Mouse (Mus musculus) forebrain, postnatal 0 days (tissue): ENCODE measurements around the gene Ppp1r16b. TPM values are rescaled to one million over a fixed set of nuclear protein-coding genes. Genes with fewer than 3 reads are reported as not detected.

Source experiments
- ATAC-seq: fragments of 200-750 bp; cut with Nextera tagmentation; 2 replicates; pipeline ENCODE4 v1.8.0; 2017; ENCODE audit warnings: mild to moderate bottlenecking, moderate library complexity
- DNase-seq: peaks from one replicate; pipeline ENCODE4 v3.0.0-alpha.2; 2015
- H3K27ac ChIP-seq: fragments of 300-500 bp; sonication (generic); 2 replicates; pipeline ENCODE4 v1.5.1; 2014; ENCODE audit warnings: low read depth, mild to moderate bottlenecking, antibody characterized with exemption, low read length, moderate library complexity, mixed read lengths
- H3K27me3 ChIP-seq: fragments of 300-500 bp; sonication (generic); 2 replicates; pipeline ENCODE4 v1.6.1; 2014; ENCODE audit warnings: mild to moderate bottlenecking, low read length, mixed read lengths; ENCODE audit not compliant: insufficient read depth
- H3K36me3 ChIP-seq: fragments of 300-500 bp; sonication (generic); 2 replicates; pipeline ENCODE4 v1.6.1; 2014; ENCODE audit warnings: mild to moderate bottlenecking, moderate library complexity; ENCODE audit not compliant: insufficient read depth
- H3K4me1 ChIP-seq: fragments of 300-500 bp; sonication (generic); 2 replicates; pipeline ENCODE4 v1.6.1; 2014; ENCODE audit warnings: antibody characterized with exemption; ENCODE audit not compliant: insufficient read depth
- H3K4me2 ChIP-seq: fragments of 300-500 bp; sonication (generic); 2 replicates; pipeline ENCODE4 v1.6.1; 2014; ENCODE audit warnings: low read depth, mild to moderate bottlenecking, moderate library complexity
- H3K4me3 ChIP-seq: fragments of 300-500 bp; sonication (generic); 2 replicates; pipeline ENCODE4 v1.5.1; 2014; ENCODE audit warnings: low read depth, low read length, mixed read lengths
- H3K9ac ChIP-seq: fragments of 300-500 bp; sonication (generic); 2 replicates; pipeline ENCODE4 v1.6.1; 2014; ENCODE audit warnings: mild to moderate bottlenecking
- H3K9me3 ChIP-seq: fragments of 300-500 bp; sonication (generic); 2 replicates; pipeline ENCODE4 v1.6.1; 2016; ENCODE audit warnings: low read length
- CTCF ChIP-seq: sonication (generic); IDR thresholded peaks from 2 replicates; pipeline ENCODE4 v1.5.1; 2016; ENCODE audit warnings: antibody characterized with exemption, control low read depth, low read depth
- WGBS: fragments of 180-500 bp; shearing (Covaris S2); extraction: QIAGEN DNeasy Blood & Tissue Kit; methylation state at CpG from one replicate; pipeline ENCODE4 v1.1.7; 2014; 5-methylcytosine and 5-hydroxymethylcytosine counted together
- polyA plus RNA-seq: library from polyadenylated mRNA; unstranded; fragments of >200 nt; fragmentation: Nextera tagmentation; extraction: Ambion mirVana; gene quantifications from 2 replicates; pipeline ENCODE4 v1.2.1, GENCODE M21; 2015
- total RNA-seq: library from RNA; depleted of rRNA; stranded (reverse); fragments of >200 nt; gene quantifications from 2 replicates; pipeline ENCODE4 v1.2.3, GENCODE M21; 2014

Ppp1r16b gene
- total and polyA plus RNA-seq, 2 experiments from 2014 or later, result 25.2 to 28.4 TPM

DNA sequence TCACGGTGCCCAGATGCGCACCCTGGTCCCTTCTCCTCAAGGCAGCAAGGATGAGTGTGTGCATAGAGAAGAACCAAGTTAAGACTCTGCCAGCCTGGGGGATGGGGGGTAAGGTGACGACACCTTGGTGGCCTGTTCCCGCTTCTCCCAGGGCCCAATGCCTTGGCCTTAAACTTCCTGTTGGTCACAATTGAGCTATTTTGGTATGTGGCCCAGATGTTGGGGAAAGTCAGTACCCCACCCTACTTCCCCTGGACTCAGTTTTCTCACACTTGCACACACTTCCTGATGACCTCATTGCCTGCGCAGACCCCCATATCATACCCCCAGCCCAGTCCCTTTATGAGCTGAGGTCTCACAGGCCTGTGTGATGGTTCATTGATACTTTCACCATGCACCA is 23.9 kb downstream of the Ppp1r16b start:
- no peak overlapping the region for H3K4me2 ChIP-seq
- WGBS, result 91% methylated on average over 5 of the region's 5 CpGs
- no peak overlapping the region for H3K4me3 ChIP-seq
- DNase-seq (no peak), ATAC-seq (no peak)
- no peaks in the 10 kb centered on the region for H3K27me3 ChIP-seq
- peaks cover 22% of the 10 kb centered on the region; the same call in 1 of the 2 replicates for H3K4me1 ChIP-seq
- no peak overlapping the region for H3K9ac ChIP-seq
- H3K36me3 ChIP-seq, result no peaks in the 10 kb centered on the region
- no peak for TF ChIP-seq CTCF
- H3K27ac ChIP-seq, result no peak overlapping the region
- no peaks in the 10 kb centered on the region for H3K9me3 ChIP-seq

DNA sequence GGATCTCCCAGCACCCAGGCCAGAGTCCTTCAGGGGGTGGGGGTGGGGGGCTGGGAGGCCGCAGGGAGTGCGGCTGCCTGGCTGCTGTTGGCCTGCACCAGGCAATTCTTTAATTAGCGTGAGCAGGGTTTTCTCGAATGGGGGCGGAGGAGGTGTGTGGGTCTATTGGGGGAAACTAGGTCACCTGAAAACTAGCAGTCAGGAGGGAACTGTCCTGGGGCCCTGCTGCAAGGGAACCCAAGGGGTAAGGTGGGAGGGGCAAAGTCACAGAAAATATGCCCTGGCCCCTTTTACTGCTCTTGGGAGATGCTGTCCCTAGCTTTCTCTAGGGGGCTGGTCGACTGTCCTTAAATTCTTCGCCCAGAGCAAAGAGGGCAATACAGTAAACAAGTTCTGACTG is 24.4 kb downstream of the Ppp1r16b start:
- H3K4me3 ChIP-seq, result no peak overlapping the region
- ATAC-seq (no peak), DNase-seq (no peak)
- peaks cover 17% of the 10 kb centered on the region; the same call in 1 of the 2 replicates for H3K4me1 ChIP-seq
- peak overlapping the region; percentile 79 for H3K27ac ChIP-seq
- TF ChIP-seq CTCF, result no peak
- WGBS, result 51% methylated on average over 7 of the region's 7 CpGs
- no peak overlapping the region for H3K4me2 ChIP-seq
- H3K27me3 ChIP-seq, result no peaks in the 10 kb centered on the region
- H3K9me3 ChIP-seq, result no peaks in the 10 kb centered on the region
- no peak overlapping the region for H3K9ac ChIP-seq
- no peaks in the 10 kb centered on the region for H3K36me3 ChIP-seq

DNA sequence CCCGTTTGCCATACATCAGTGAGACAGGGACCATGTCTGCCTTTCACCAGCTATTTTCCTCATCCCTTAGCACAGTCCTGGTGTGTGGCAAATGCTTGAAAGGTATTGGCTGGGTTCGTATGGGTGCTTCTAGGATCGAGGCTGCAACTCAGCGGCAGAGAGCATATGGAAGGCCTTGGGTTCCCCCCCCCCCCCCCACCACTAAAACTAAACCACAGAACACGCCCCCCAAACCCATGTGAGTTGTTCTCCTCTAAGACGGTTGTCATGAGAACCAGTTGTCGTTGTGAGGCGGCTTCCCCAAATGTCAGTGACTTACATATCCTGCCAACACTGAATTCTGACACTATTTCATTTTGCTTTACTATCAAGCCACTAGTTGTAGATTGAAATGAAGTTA is 24.9 kb downstream of the Ppp1r16b start:
- H3K27ac ChIP-seq, result peak overlapping the region; percentile 79
- WGBS, result 33% methylated on average over 8 of the region's 8 CpGs
- DNase-seq, result peak; percentile 70

DNA sequence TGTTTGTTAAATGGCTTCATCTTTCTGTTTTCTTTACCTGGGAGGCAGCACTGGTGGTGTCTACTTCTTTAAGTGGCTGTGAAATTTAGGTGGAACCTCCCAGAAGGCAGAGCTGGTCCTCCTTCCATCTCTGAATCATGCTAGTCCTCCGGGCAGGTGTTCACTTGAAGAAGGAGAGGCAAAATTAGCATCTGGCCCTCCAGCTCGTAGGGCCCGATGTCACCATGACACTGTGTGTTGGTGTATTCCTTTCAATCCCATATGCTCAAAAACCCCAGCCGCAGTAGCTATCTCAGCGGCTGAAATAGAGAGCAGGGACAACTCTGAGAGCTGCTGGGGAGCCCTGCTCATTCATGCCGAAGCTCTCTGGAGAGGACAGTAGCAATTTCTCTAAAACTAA is 27.0 kb downstream of the Ppp1r16b start:
- Histone ChIP-seq H3K4me2 (no peak overlapping the region), H3K36me3 (no peaks in the 10 kb centered on the region), H3K27ac (no peak overlapping the region), H3K9ac (no peak overlapping the region), H3K9me3 (no peaks in the 10 kb centered on the region), H3K27me3 (no peaks in the 10 kb centered on the region), H3K4me3 (no peak overlapping the region), H3K4me1 (peaks cover 17% of the 10 kb centered on the region; the same call in 1 of the 2 replicates)
- no peak for DNase-seq
- WGBS, result 67% methylated on average over 6 of the region's 6 CpGs
- TF ChIP-seq CTCF, result no peak
- ATAC-seq, result no peak

More for the DNA sequence above, 24.9 kb downstream of the Ppp1r16b start:
- Histone ChIP-seq H3K9me3 (no peaks in the 10 kb centered on the region), H3K9ac (no peak overlapping the region), H3K4me2 (peak overlapping the region; percentile 24; the same call in 1 of the 2 replicates), H3K27me3 (no peaks in the 10 kb centered on the region), H3K4me1 (peaks cover 17% of the 10 kb centered on the region; the same call in 1 of the 2 replicates), H3K4me3 (no peak overlapping the region), H3K36me3 (no peaks in the 10 kb centered on the region)
- no peak for TF ChIP-seq CTCF
- peak; percentile 83 for ATAC-seq

DNA sequence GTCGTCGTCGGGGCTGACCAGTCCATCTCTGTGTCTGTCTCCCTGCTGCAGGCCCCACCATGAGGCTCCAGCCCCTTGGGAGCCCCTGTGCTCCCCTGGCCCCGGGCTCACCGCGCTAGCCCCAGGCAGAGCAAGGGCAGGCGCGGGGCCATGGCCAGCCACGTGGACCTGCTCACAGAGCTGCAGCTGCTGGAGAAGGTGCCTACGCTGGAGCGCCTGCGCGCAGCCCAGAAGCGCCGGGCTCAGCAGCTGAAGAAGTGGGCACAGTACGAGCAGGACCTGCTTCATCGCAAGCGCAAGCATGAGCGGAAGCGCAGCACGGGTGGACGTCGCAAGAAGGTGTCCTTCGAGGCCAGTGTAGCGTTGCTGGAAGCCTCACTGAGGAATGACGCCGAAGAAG is 30.6 kb downstream of the Ppp1r16b start:
- no peaks in the 10 kb centered on the region for H3K36me3 ChIP-seq
- no peak overlapping the region for H3K4me2 ChIP-seq
- H3K4me1 ChIP-seq, result 0 out of 2 replicates have a peak, but pooled peaks cover 3% of the 10 kb centered on the region
- no peak overlapping the region for H3K9ac ChIP-seq
- ATAC-seq (no peak), DNase-seq (no peak)
- no peak overlapping the region for H3K4me3 ChIP-seq
- no peaks in the 10 kb centered on the region for H3K9me3 ChIP-seq
- H3K27ac ChIP-seq, result no peak overlapping the region
- no peaks in the 10 kb centered on the region for H3K27me3 ChIP-seq
- no peak for TF ChIP-seq CTCF
- WGBS, result 86% methylated on average over 27 of the region's 27 CpGs

DNA sequence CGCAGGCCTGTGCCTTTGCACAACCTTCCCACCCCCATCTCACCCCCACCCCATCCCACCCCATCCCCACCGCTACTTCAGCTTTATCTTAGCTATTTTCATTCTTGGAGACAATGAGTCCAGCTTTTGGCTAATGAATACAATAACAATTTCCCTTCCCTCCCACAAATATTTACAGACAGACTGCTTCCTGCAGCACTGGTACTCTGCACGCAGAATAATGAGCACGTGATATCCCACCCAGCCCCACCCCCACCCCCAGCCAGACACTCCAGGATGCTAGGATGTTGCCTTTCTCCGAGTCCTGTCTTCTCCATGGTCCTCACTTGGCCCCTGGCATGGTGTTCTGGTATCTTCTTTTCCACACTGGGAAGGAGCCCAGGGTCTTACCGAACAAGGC is 31.3 kb downstream of the Ppp1r16b start:
- H3K9ac ChIP-seq, result no peak overlapping the region
- no peak overlapping the region for H3K4me3 ChIP-seq
- H3K4me1 ChIP-seq, result 0 out of 2 replicates have a peak, but pooled peaks cover 3% of the 10 kb centered on the region
- H3K27me3 ChIP-seq, result no peaks in the 10 kb centered on the region
- DNase-seq, result no peak
- no peak for ATAC-seq
- no peak overlapping the region for H3K4me2 ChIP-seq
- 88% methylated on average over 6 of the region's 6 CpGs for WGBS
- no peak for TF ChIP-seq CTCF
- no peaks in the 10 kb centered on the region for H3K9me3 ChIP-seq
- H3K36me3 ChIP-seq, result no peaks in the 10 kb centered on the region
- H3K27ac ChIP-seq, result no peak overlapping the region

DNA sequence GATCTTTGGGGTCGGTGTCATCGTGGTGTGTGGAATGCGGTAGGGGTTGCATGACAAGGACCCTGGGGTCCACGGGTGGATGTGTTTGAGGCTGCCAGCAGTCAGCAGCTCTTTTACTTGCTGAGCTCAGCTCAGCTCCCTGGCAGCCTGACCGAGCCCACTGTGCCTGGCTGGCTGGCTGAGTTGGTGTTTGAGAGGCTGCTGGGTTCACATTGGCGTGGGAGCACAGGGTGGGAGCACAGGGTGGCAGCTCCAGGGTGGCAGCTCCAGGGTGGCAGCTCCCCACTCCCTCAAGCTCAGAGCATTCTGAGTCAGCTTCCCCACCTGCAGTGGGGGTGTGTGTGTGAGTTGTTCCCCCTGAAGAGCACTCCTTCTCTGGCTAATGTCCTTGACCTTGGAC is 34.7 kb downstream of the Ppp1r16b start:
- Histone ChIP-seq H3K9ac (no peak overlapping the region), H3K36me3 (no peaks in the 10 kb centered on the region), H3K27ac (no peak overlapping the region), H3K4me2 (no peak overlapping the region), H3K27me3 (no peaks in the 10 kb centered on the region), H3K4me3 (no peak overlapping the region), H3K4me1 (no peaks in the 10 kb centered on the region), H3K9me3 (no peaks in the 10 kb centered on the region; the same call in 1 of the 2 replicates)
- ATAC-seq, result no peak
- WGBS, result 80% methylated on average over 6 of the region's 6 CpGs
- no peak for DNase-seq
- no peak for TF ChIP-seq CTCF
